In the genomic region with DNA sequence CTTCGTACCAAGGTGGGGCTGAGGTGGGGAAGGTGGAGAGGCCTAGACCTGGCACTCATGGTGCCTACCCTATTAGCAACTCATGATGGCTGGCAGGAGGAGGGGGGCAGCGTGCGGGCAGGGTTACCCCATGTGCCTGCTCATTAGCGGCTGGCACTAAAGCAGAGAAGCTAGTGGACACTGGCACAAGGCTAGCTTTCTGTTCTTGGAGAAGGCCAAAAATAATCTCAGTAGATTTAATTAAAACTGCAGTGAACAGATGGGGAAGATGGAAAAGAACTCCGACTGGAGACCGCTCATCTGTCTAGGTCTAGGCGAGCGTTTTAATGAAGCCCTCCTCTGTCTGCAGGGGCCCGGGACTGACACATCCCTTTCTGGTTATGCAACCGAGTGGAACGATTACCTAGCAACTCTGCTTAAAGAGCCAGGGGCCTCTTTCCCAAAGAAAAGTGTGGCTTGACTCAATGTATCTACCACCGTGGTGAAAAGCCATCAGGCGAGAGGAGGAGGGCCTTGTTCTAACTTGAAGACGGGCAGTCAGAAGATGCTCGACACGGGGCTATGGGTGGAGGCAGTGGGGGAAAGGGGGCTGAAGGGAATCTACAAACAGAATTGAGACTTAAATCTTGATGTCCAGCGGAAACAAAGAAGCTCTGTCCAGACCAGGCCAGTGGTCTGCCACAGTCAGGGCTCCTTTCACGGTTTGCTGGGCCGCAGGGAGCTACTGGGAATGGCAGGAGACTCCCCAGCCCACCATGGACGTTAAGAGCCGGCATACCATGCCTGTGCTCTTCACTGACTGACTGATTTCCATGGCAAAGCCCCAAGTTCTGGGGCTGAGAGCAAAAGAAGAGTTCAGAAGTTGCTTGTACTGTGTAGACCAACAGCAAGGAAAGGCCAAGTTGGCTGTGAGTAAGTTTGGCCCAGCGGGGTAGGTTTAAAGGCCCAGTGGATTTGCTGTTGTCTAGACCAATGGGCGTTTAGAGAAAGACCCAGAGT, we compare ENCODE assay signal across 10 mouse cellular contexts.
DNase-seq lines count a peak whose midpoint lies in the region; ATAC-seq lines count a peak whose summit lies in the region.
"Had no signal": no experiment of that assay in that cellular context is flagged by ENCODE, and none has a peak within 500 bp of the region (broad histone marks: within the 10 kb centered on the region; RNA-seq: fewer than 3 reads in every experiment).

No protein-coding gene starts in this region.

- DNase-seq in Muller cell, postnatal 12 days (ENCODE audit: inconsistent ontology term) = peak; percentile 92
- peak; percentile 79 for DNase-seq in embryo, embryonic 11 days
- DNase-seq in kidney, postnatal 25 days = peak; percentile 51 to 70
- peak; percentile 75 for DNase-seq in telencephalon, adult 2 months (ENCODE audit: low read depth, low spot score)
- DNase-seq in liver = no peak
- no peak for DNase-seq in c-Kit-positive CD71-positive TER-119-positive erythroid progenitor cells, embryonic 14.5 days (ENCODE audit: low spot score)

- ATAC-seq in heart, embryonic 13.5 days (ENCODE audit: extremely low read depth, insufficient number of reproducible peaks, low FRiP score, low TSS enrichment) = no peak
- 0 out of 2 replicates have a peak, but pooled peaks have one; percentile 13 for ATAC-seq in limb, embryonic 15.5 days (ENCODE audit: insufficient number of reproducible peaks, low FRiP score, low TSS enrichment, low read depth)

- H3K27ac ChIP-seq in heart, embryonic 13.5 days (replicated peaks) = peak overlapping the region; percentile 70
- peak overlapping the region; percentile 50 for H3K27ac ChIP-seq in limb, embryonic 15.5 days

- no peaks in the 10 kb centered on the region for H3K9me3 ChIP-seq in heart, embryonic 13.5 days
- H3K9me3 ChIP-seq in limb, embryonic 15.5 days = no peaks in the 10 kb centered on the region

- H3K4me1 ChIP-seq in heart, embryonic 13.5 days = peaks cover 38% of the 10 kb centered on the region
- H3K4me1 ChIP-seq in limb, embryonic 15.5 days = peaks cover 46% of the 10 kb centered on the region
- H3K4me1 ChIP-seq: megakaryocyte, embryonic 14.5 days had no signal

- H3K4me2 ChIP-seq in heart, embryonic 13.5 days = no peak overlapping the region
- no peak overlapping the region for H3K4me2 ChIP-seq in limb, embryonic 15.5 days

- H3K27me3 ChIP-seq in heart, embryonic 13.5 days (replicated peaks) = no peaks in the 10 kb centered on the region
- H3K27me3 ChIP-seq in limb, embryonic 15.5 days = no peaks in the 10 kb centered on the region
- H3K27me3 ChIP-seq: CH12.LX had no signal

- 67% methylated on average over 23 of the region's 23 CpGs for WGBS in heart, embryonic 13.5 days
- 62% methylated on average over 23 of the region's 23 CpGs for WGBS in limb, embryonic 15.5 days

- H3K4me3 ChIP-seq in heart, embryonic 13.5 days = no peak overlapping the region
- H3K4me3 ChIP-seq in limb, embryonic 15.5 days = no peak overlapping the region
- H3K4me3 ChIP-seq: megakaryocyte, embryonic 14.5 days had no signal

- H3K36me3 ChIP-seq in heart, embryonic 13.5 days = no peaks in the 10 kb centered on the region
- H3K36me3 ChIP-seq in limb, embryonic 15.5 days = no peaks in the 10 kb centered on the region

- no peak overlapping the region for H3K9ac ChIP-seq in heart, embryonic 13.5 days
- H3K9ac ChIP-seq in limb, embryonic 15.5 days = no peak overlapping the region

Comparison
In these comparisons a context has a peak if more than half of its experiments do, and no peak if none do; other contexts are left out.
1. DNase-seq: peak in Muller cell, postnatal 12 days (single experiment), embryo, embryonic 11 days (single experiment), kidney, postnatal 25 days (2 of 2) and telencephalon, adult 2 months (single experiment); none in liver (single experiment) and c-Kit-positive CD71-positive TER-119-positive erythroid progenitor cells, embryonic 14.5 days (single experiment).